Mouse (Mus musculus) retina, embryonic 14.5 days (tissue): ENCODE data around the gene Rhog.
A peak's percentile ranks its signal among the peaks of the same experiment; 100 is the strongest.

Source experiments
- DNase-seq: peaks from one replicate; pipeline ENCODE4 v3.0.0-alpha.2; 2015; ENCODE audit warnings: low spot score

The Rhog gene

DNA sequence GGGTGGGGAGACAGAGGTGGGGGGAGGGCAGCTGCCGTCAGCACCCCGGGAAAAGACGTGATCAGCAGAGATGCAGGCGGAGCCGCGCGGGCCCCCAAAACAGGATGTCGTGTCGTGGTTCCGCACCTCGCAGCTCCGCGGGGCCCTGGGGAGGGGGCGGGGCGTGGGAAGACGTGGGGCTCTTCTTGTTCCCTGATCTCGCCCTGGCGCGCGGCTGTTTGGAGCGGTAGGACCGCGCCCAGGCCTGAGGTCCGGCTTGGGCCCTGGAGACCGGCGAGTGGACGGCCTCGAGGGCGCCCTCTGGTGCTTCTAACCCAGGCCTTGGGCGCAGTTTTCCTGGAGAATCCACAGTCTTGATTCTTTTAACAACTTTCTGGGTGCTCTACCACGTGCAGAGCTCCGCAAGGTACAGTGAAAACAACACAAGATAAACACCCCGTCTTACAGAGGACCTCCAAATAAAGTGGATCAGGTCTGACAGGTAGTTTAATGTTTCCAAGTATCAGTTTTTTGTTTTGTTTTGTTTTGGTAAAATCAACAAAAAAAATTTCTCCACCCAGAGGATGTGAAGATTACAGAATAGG is 5.1 kb downstream of the Rhog start:
- peak; percentile 93 for DNase-seq

GRCm38 (mm10) chr7:102249896-102250630 is 5.8 kb downstream of the Rhog start:
- DNase-seq: peak; percentile 65

GRCm38 (mm10) chr7:102249531-102249895 is 6.3 kb downstream of the Rhog start:
- DNase-seq: peak; percentile 61

DNA sequence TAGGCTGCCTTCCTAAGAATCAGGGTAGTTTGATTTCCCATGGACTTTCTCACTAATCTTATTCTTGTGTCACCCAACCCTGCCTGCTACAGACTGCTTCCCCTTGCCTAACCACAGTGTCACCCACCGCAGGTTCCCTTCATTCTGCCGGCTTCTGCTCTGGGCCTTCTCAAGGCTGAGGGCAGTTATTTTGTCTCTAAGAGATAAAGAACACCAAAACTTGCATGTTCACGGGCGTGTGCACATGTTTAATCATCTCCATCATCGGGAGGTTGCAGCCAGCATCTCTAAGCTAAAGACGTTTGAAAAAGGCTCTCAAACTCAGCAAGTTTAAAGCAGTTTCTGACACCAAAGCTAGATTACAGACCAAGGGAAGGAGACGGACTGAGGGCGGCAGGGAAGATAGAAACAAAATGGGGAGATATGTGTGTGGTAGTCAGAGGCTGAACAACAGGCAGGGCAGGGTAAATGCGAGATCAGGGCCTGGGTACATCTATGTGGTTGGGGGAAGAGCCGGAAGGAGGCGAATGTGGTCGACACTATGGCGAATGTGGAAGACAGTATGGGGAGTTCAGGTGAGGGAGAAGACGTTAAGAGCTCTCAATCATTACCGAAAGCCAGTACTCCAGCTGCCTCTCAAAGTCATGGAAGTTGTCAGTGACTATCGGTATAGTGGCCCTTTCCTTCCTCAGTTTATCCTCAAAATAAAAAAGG is 7.0 kb downstream of the Rhog start:
- no peak for DNase-seq

- no peak for DNase-seq
Measured at GRCm38 (mm10) chr7:102246956-102247797, 8.7 kb downstream of the Rhog start.

DNA sequence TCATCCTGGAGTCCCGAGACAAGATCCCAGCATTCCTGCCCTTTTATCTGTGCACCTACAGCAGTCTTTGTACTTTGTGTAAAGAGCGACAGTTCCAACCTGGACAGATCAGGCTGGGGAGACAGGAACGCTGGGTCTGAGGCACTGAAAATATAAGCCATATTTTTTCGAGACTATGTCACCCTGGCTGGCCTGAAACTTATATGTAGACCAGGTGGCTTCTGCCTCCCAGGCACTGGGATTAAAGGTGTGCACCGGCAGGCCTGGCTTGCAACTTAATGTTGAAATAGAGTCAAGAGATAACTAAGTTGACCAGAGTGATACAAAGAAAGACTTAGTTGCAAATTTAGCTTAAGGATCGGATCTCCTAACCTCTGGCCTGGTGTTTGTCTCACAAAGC is 9.6 kb downstream of the Rhog start:
- DNase-seq: no peak

- DNase-seq: no peak
Measured at GRCm38 (mm10) chr7:102245775-102246174, 10.1 kb downstream of the Rhog start.

GRCm38 (mm10) chr7:102244782-102245535 is 10.9 kb downstream of the Rhog start:
- DNase-seq: no peak

- no peak for DNase-seq
Measured at GRCm38 (mm10) chr7:102243870-102244269, 12.0 kb downstream of the Rhog start.

DNA sequence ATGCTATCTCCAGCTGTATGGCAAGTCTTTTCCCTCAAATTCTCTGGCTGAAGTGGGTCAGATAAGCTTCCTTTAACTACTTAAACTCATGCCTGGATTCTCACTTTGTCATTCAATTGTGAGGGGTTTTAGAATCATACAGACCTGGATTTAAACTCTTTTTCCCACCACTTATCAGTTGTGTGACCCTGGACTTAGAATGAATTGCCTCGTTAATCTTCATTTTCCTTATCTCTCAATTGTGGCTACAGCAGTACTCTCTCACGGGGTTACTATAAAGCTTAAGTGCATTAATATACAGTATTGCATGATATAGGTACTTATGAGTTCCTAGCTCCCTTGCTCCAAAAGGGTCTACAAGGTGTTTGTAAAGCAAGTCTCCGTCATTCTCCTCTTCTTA is 12.9 kb downstream of the Rhog start:
- DNase-seq: no peak

DNA sequence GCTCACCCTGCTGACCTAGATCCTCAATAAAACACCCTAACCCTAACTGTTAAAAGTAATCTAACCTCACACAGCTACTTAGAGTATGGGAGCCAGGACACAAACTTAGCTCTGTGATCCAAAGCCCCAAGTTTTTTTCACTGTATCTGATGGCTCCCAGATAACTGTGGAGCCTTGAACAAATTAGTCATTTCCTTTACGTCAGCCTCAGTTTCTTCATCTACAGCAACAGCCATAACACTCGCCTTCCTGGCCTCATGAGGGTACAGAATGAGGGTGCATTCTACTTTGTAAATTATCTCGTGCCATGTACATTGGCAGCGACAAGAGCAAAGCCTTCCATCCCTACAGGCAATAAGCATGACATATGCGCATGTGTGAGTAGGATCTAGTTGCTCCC is 13.5 kb downstream of the Rhog start:
- no peak for DNase-seq

DNA sequence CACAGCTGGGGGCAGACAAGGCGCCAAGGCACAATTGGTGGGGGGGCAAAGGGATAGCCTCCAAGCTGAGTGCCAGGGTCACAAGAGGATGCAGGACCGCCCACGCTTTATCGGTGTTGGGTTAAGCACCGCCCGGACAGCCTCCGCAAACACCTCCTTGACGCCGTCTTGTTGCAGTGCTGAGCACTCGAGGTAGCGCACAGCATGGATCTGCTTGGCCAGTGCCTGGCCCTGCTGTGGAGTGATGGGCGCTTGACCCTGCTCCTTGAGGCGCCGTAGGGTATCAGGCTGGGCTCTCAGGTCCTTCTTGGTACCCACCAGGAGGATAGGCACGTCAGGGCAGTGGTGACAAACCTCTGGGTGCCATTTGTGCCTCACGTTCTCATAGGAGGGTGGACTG is 16.3 kb downstream of the Rhog start:
- DNase-seq: no peak

DNA sequence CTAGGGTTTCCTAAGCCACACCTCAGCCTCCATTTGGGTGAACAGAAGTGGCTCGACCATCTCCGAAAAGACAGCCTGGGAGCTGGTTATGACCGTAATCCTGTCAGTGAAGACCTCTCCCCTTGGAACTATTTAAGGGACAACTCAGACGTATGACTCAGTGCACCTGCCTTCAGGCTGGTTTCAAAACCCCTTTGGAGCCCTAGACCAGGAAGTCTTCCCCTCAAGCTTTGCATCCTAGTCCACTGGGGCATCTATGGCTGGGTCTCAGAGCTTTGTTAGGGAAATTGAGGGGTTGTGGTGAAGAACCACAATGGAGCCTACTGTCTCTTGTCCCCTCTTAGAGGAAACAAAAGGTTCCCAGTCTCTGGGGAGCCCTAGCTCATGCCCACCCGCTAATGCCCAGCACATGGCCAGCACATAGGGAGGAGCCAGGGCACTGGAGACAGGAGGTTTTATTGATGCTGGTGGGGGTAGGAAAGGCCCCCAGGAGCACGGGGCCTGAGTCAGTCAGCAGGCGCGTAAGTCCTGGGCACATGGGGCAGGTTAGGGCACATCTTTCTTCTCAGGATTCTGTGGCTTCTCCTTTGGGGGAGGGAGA is 17.1 kb downstream of the Rhog start:
- DNase-seq: no peak

DNA sequence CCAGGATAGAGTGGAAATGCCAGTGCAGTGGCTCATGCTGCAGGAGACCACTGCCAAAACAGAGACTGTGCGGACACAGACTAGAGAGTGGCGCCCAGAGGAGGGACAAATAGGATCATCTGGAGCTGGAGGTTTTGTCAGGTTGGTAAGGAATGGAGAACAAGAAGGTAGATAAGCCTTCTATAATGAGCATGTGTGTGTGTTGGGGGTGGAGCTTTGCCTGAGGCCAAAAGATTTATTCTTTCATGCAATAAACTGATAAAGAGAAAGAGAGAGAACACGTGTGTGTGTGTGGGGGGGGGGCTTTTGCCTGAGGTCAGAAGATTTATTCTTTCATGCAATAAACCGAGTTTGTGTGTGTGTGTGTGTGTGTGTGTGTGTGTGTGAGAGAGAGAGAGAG is 22.8 kb downstream of the Rhog start:
- no peak for DNase-seq

- no peak for DNase-seq
Measured at GRCm38 (mm10) chr7:102229814-102230213, 26.0 kb downstream of the Rhog start.

DNA sequence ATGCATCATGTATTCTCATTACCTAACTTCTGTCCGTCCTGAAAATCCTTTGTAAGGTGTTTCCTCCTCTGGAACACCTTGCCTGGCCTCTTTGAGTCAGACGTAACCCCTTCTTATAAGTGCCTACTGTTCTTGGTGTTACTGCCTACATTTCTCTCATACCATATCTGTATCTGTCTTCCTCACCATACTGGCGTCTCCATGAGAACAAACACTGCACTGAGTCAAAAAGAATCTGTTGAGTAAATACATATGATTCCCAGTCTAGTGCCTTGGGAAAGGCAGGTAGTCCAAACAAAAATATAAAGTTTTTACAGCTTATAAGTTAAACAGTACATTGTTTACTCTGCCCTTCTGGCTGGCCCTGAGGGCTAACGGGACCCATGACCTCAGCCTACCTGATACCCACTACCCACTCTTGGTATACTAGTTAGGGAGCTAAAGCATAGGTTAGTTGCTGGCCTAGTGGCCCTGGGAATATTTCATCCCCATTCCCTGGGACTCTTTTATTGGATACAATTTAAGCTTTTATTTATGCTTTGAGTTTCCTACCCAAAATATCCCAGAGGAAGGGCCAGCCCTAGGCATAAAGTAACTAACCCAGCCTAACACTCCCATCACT is 27.7 kb downstream of the Rhog start:
- no peak for DNase-seq

GRCm38 (mm10) chr7:102226051-102226450 is 29.8 kb downstream of the Rhog start:
- DNase-seq: no peak

- DNase-seq: no peak
Measured at GRCm38 (mm10) chr7:102223883-102224738, 31.7 kb downstream of the Rhog start.

- DNase-seq: peak; percentile 58
Measured at GRCm38 (mm10) chr7:102222830-102223556, 32.9 kb downstream of the Rhog start.
